Mouse (Mus musculus) liver, postnatal 0 days (tissue): ENCODE measurements around the gene Afdn.

ENCODE experiments used
- CTCF ChIP-seq: sonication (generic); IDR thresholded peaks from 2 replicates; pipeline ENCODE4 v1.5.1; 2016; ENCODE audit warnings: antibody characterized with exemption, low read depth
- EP300 ChIP-seq: IDR thresholded peaks from 2 replicates; pipeline ENCODE4 v1.6.1; 2016; ENCODE audit warnings: antibody characterized with exemption, low read depth, mild to moderate bottlenecking

DNA sequence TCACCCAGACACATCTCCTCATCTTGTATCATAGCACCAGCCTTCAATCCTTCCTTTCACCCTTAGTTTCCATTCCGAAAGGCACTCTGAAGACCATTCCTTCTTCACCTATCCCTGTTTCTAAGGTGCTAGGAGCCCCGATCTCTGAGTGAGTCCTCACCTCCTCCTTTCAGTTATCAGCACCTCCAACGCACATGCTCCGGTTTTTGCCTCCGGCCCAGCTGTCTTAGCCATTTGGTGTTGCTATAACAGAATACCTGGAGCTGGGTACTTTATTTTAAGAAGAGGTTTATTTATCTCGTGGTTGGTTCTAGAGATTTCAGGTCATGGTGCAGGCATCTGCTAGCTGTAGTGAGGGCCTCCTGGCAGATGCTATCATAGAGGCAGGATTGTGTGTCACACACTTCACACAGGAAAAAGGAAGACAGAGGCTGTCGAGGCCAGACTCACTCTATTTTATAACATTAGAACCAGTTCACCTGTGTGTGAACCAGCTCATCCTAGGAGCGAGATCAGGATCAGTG lies 33.4 kb upstream of the Afdn start:
- TF ChIP-seq CTCF (no peak), EP300 (no peak)
